Mouse (Mus musculus) midbrain, embryonic 14.5 days (tissue): ENCODE data around the gene Rab30. TPM values are rescaled to one million over a fixed set of nuclear protein-coding genes. Genes with fewer than 3 reads are reported as not detected.

Source experiments
- ATAC-seq: fragments of 200-750 bp; cut with Nextera tagmentation; 2 replicates; pipeline ENCODE4 v1.8.0; 2017; ENCODE audit warnings: moderate number of reproducible peaks, moderate library complexity; ENCODE audit not compliant: low FRiP score, low TSS enrichment
- DNase-seq: peaks from one replicate; pipeline ENCODE4 v3.0.0-alpha.2; 2015
- H3K27ac ChIP-seq: fragments of 300-500 bp; sonication (generic); replicated peaks from 2 replicates; pipeline ENCODE4 v1.5.1; 2014; ENCODE audit warnings: mild to moderate bottlenecking, low read depth, low read length, moderate library complexity
- H3K27me3 ChIP-seq: fragments of 300-500 bp; sonication (generic); 2 replicates; pipeline ENCODE4 v1.6.1; 2014; ENCODE audit warnings: low read length, control low read depth, mixed read lengths; ENCODE audit not compliant: control insufficient read depth, insufficient read depth
- H3K36me3 ChIP-seq: fragments of 300-500 bp; sonication (generic); 2 replicates; pipeline ENCODE4 v1.6.1; 2014; ENCODE audit warnings: low read length, control low read depth; ENCODE audit not compliant: control insufficient read depth, insufficient read depth
- H3K4me1 ChIP-seq: fragments of 300-500 bp; sonication (generic); 2 replicates; pipeline ENCODE4 v1.6.1; 2014; ENCODE audit warnings: mild to moderate bottlenecking, antibody characterized with exemption, low read length, control low read depth; ENCODE audit not compliant: control insufficient read depth, insufficient read depth
- H3K4me2 ChIP-seq: fragments of 300-500 bp; sonication (generic); 2 replicates; pipeline ENCODE4 v1.6.1; 2014; ENCODE audit warnings: mild to moderate bottlenecking, low read length, moderate library complexity
- H3K4me3 ChIP-seq: fragments of 300-500 bp; sonication (generic); replicated peaks from 2 replicates; pipeline ENCODE4 v1.5.1; 2014; ENCODE audit warnings: low read depth, low read length
- H3K9ac ChIP-seq: fragments of 300-500 bp; sonication (generic); replicated peaks from 2 replicates; pipeline ENCODE4 v1.6.1; 2014; ENCODE audit warnings: mild to moderate bottlenecking, low read length, moderate library complexity
- H3K9me3 ChIP-seq: fragments of 300-500 bp; sonication (generic); 2 replicates; pipeline ENCODE4 v1.6.1; 2016; ENCODE audit warnings: low read length, control low read depth, mixed read lengths; ENCODE audit not compliant: control insufficient read depth
- WGBS: fragments of 180-500 bp; shearing (Covaris S2); extraction: QIAGEN DNeasy Blood & Tissue Kit; methylation state at CpG from one replicate; pipeline ENCODE4 v1.1.7; 2014; 5-methylcytosine and 5-hydroxymethylcytosine counted together
- polyA plus RNA-seq: library from polyadenylated mRNA; unstranded; fragments of >200 nt; fragmentation: Nextera tagmentation; extraction: Ambion mirVana; gene quantifications from 2 replicates; pipeline ENCODE4 v1.2.1, GENCODE M21; 2014

Rab30 gene
- polyA plus RNA-seq, 1 experiment from 2014 or later = 28.1 TPM

DNA sequence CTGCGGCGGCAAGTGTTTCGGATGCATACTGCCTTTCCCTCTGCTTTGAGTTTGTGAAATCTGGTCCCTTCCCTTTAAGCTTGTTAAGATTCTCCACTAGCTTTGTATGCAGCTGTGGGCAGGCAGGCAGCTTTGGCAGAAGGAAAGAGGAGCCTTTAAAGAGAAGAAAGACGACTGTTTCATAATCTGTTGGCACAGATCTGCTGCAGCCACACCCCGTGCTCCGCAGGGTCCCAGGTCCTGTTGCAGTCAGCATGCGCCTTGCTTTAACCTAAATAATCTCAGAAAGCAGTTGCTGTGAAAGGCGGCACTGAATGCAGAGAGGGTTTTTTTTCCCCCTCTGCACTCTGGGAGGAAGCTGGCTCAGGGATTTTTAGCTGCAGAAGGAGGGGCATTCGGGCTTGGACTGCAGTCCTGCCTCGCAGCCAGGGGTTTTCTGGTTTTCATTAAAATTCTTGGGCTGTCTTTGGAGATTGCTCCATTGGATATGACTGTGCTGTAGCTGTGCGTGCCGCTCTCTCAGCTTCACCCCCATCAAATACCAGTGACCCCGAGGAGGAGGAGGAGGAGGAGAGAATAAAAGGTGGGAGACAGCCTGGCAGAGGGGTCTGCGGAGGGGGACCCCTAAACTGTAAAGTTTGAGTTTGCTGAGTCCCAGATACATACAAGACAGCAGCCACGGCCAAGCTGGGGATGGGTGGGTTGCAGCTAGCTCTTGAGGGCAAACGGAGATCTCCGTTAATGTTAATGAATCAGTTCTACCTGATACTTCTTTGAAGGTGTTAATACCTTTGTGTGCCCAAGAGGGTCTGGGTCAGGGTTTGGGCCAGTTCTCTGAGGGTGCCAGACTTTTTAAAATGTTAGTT is 35.9 kb downstream of the Rab30 start:
- Histone ChIP-seq H3K4me2 (peak overlapping the region; percentile 58), H3K9ac (peak overlapping the region; percentile 51), H3K36me3 (no peaks in the 10 kb centered on the region), H3K9me3 (no peaks in the 10 kb centered on the region), H3K27me3 (no peaks in the 10 kb centered on the region), H3K4me1 (peaks cover 20% of the 10 kb centered on the region), H3K27ac (peak overlapping the region; percentile 81), H3K4me3 (peak overlapping the region; percentile 25)
- 14% methylated on average over 17 of the region's 17 CpGs for WGBS
- DNase-seq = peak; percentile 76
- peak; percentile 60 for ATAC-seq

DNA sequence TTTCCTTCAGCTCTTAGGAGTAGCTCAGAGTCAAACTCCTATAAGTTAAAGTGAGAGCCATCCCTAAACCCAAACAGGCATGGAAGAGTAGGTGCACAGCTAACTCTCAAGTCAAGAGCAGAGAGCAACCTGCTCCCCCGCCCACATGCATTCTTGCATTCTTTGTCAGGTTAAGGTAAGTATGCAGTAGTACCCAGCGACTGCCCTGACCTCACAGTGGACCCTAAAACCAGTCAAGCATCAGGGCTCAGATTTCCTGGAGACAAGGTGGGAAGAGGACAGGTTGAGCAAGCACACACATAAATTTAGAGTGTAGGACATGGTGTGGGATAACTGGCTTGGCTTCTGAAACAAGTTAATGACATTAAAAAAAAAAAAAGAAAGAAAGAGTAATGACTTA is 37.7 kb downstream of the Rab30 start:
- WGBS = 82% methylated on average over 2 of the region's 2 CpGs
- H3K27ac ChIP-seq = no peak overlapping the region
- no peaks in the 10 kb centered on the region for H3K36me3 ChIP-seq
- H3K9ac ChIP-seq = no peak overlapping the region
- ATAC-seq = no peak
- H3K9me3 ChIP-seq = no peaks in the 10 kb centered on the region
- H3K27me3 ChIP-seq = no peaks in the 10 kb centered on the region
- H3K4me2 ChIP-seq = no peak overlapping the region
- H3K4me3 ChIP-seq = no peak overlapping the region
- H3K4me1 ChIP-seq = peaks cover 20% of the 10 kb centered on the region
- no peak for DNase-seq

DNA sequence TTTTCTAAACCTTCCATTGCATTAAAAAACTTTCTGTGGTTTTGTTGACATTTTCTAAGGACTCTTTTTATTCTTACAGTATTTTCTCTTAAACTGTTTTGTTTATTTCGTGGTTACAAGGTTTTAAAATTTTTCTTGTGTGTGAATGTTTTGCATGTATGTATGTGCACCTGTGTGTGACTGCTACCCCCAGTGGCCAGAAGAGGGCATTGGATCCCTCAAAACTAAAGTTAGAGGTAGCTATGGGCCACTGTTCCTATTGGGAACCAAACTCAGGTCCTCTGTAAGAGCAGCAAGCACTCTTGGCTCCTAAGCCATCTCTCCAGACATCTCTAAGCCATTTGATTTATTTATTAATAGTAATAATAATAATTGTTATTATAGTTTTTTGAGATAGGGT is 40.0 kb downstream of the Rab30 start:
- no peak overlapping the region for H3K4me2 ChIP-seq
- no peak for DNase-seq
- ATAC-seq = no peak
- H3K4me3 ChIP-seq = no peak overlapping the region
- no peaks in the 10 kb centered on the region for H3K27me3 ChIP-seq
- peaks cover 19% of the 10 kb centered on the region for H3K4me1 ChIP-seq
- H3K36me3 ChIP-seq = no peaks in the 10 kb centered on the region
- 89% methylated on average over 1 of the region's 1 CpGs for WGBS
- no peak overlapping the region for H3K27ac ChIP-seq
- no peak overlapping the region for H3K9ac ChIP-seq
- H3K9me3 ChIP-seq = peaks cover 8% of the 10 kb centered on the region

- Histone ChIP-seq H3K4me3 (no peak overlapping the region), H3K9me3 (peaks cover 8% of the 10 kb centered on the region), H3K27ac (no peak overlapping the region), H3K36me3 (no peaks in the 10 kb centered on the region), H3K4me1 (peaks cover 13% of the 10 kb centered on the region), H3K27me3 (no peaks in the 10 kb centered on the region), H3K9ac (no peak overlapping the region), H3K4me2 (no peak overlapping the region)
- no peak for DNase-seq
- ATAC-seq = no peak
- WGBS = 90% methylated on average over 3 of the region's 3 CpGs
Measured at GRCm38 (mm10) chr7:92781948-92782347, 40.5 kb downstream of the Rab30 start.

DNA sequence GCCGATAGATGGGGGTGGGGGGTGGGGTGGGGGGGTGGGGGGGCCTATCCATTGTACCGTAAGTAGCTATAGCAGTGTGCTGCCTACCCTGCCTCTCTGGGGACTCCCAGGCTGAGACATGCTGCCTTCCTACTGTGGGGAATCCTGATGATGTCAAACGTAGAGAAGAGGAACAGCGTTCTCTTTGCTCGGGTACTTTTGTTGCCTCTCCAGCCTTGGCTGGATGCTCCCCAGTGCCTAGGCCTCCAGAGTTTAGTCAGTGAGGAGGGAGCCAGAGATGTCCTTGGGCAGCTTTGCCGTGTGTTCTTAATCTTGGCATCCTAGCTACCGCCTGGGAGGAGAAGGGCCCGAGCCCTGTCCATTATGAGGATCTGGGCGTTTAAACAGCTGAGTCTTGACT is 41.1 kb downstream of the Rab30 start:
- Histone ChIP-seq H3K9ac (no peak overlapping the region), H3K27ac (no peak overlapping the region), H3K4me2 (no peak overlapping the region), H3K27me3 (no peaks in the 10 kb centered on the region), H3K4me3 (no peak overlapping the region), H3K4me1 (peaks cover 8% of the 10 kb centered on the region), H3K36me3 (no peaks in the 10 kb centered on the region), H3K9me3 (peaks cover 8% of the 10 kb centered on the region)
- DNase-seq (no peak), ATAC-seq (no peak)
- 72% methylated on average over 9 of the region's 9 CpGs for WGBS

DNA sequence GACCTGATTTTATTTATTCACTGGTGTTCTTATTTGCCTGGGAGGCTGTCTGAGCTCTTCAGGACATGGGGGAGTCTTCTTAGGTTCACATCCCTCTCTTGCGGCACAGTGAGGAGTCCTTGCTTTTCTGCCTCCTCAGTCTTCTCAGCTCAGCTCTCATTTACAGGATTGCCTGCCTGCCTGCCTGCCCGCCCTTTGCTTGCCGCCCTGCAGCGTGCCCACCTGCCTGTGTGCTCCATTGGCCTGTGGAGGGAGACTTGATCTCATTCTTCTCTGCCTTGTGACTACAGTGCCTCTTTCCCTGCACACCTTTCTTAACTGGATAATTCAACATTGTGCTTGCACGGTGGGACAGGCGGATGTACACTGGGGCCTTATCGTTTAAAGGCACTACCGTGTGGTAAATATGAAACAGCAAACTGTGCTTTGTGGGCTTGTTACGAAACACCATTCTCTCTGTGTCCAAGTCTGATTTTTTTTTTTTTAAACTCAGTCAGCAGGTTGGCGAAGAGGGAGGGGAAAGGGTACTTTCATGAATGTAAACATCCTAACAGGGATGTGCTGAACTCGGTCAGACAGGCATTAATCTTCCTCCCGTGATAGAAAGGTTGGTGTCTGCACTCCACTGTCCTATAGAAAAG is 41.9 kb downstream of the Rab30 start:
- H3K9me3 ChIP-seq = peaks cover 8% of the 10 kb centered on the region
- H3K4me2 ChIP-seq = no peak overlapping the region
- DNase-seq = no peak
- no peaks in the 10 kb centered on the region for H3K36me3 ChIP-seq
- ATAC-seq = no peak
- H3K27me3 ChIP-seq = no peaks in the 10 kb centered on the region
- H3K9ac ChIP-seq = no peak overlapping the region
- H3K4me1 ChIP-seq = 0 out of 2 replicates have a peak, but pooled peaks cover under 1% of the 10 kb centered on the region
- H3K4me3 ChIP-seq = no peak overlapping the region
- no peak overlapping the region for H3K27ac ChIP-seq
- WGBS = 82% methylated on average over 12 of the region's 12 CpGs

GRCm38 (mm10) chr7:92783914-92784313 is 42.5 kb downstream of the Rab30 start:
- no peak overlapping the region for H3K4me2 ChIP-seq
- WGBS = 89% methylated on average over 11 of the region's 11 CpGs
- ATAC-seq = no peak
- no peak overlapping the region for H3K27ac ChIP-seq
- H3K9me3 ChIP-seq = peaks cover 8% of the 10 kb centered on the region
- DNase-seq = no peak
- no peaks in the 10 kb centered on the region for H3K4me1 ChIP-seq
- H3K9ac ChIP-seq = no peak overlapping the region
- H3K4me3 ChIP-seq = no peak overlapping the region
- no peaks in the 10 kb centered on the region for H3K27me3 ChIP-seq
- no peaks in the 10 kb centered on the region for H3K36me3 ChIP-seq

- ATAC-seq (no peak), DNase-seq (no peak)
- WGBS = 92% methylated on average over 5 of the region's 5 CpGs
- no peak overlapping the region for H3K4me3 ChIP-seq
- H3K9ac ChIP-seq = no peak overlapping the region
- 0 out of 2 replicates have a peak, but pooled peaks cover 6% of the 10 kb centered on the region for H3K4me1 ChIP-seq
- no peak overlapping the region for H3K4me2 ChIP-seq
- no peaks in the 10 kb centered on the region for H3K27me3 ChIP-seq
- H3K36me3 ChIP-seq = no peaks in the 10 kb centered on the region
- H3K9me3 ChIP-seq = no peaks in the 10 kb centered on the region
- no peak overlapping the region for H3K27ac ChIP-seq
Measured at GRCm38 (mm10) chr7:92795749-92796148, 54.3 kb downstream of the Rab30 start.

DNA sequence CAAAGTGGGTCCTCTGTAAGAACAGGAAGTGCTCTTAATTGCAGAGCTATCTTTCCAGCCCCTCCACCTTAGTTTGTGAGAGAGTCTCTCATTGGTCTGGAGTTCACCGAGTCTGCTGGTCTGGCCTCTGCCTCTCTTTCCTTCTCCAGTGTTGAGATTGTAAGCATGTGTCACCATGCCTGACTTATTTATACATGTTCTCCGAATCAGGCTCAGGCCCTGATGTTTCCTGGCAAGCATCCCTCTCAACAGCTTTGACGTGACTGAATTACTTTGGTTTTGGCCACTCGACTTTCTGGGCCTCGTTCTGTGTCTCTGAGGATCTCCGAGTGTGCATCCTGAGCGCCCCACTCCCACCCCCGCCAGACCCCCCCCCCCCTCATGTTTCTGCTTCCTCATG is 55.4 kb downstream of the Rab30 start:
- ATAC-seq (no peak), DNase-seq (no peak)
- Histone ChIP-seq H3K4me3 (no peak overlapping the region), H3K9me3 (no peaks in the 10 kb centered on the region), H3K9ac (no peak overlapping the region), H3K27me3 (no peaks in the 10 kb centered on the region), H3K36me3 (no peaks in the 10 kb centered on the region), H3K27ac (no peak overlapping the region), H3K4me2 (no peak overlapping the region), H3K4me1 (0 out of 2 replicates have a peak, but pooled peaks cover 6% of the 10 kb centered on the region)
- 87% methylated on average over 8 of the region's 8 CpGs for WGBS
